Comparison of ENCODE assay signal across 8 mouse cellular contexts in the genomic region with DNA sequence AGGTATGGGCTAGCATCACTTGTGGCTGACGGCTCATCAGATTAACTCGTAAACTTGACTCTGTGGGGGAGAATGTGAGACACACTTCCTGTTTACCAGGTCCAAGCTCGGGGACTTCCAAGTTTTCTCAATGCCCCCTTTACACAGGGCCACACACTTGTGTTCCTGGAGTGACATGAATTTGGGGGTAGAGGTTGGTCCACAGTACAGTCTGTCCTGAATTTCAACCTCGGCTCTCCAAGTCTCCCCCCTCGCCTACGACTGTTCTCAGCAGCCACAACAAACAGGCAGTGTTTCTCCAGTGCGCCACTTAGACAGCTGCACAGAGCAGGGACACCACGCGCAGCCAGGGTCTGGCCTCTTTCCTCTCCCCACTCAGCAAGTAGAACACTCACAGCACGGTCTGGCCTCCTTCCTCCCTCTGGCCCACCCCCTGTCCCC. TPM values are rescaled to one million over a fixed set of nuclear protein-coding genes. Genes with fewer than 3 reads are reported as not detected.
DNase-seq lines count a peak whose midpoint lies in the region; ATAC-seq and TF ChIP-seq lines count a peak whose summit lies in the region.

No protein-coding gene starts in this region.

- 49% methylated on average over 10 of the region's 10 CpGs for WGBS in intestine, embryonic 15.5 days
- 52% methylated on average over 10 of the region's 10 CpGs for WGBS in intestine, postnatal 0 days
- WGBS in embryonic facial prominence, embryonic 15.5 days, result 44% methylated on average over 10 of the region's 10 CpGs
- 50% methylated on average over 10 of the region's 10 CpGs for WGBS in stomach, embryonic 14.5 days

- peaks cover 15% of the 10 kb centered on the region; the same call in 1 of the 2 replicates for H3K4me1 ChIP-seq in intestine, embryonic 15.5 days (replicated peaks)
- H3K4me1 ChIP-seq in intestine, postnatal 0 days (replicated peaks; ENCODE audit: control insufficient read depth, insufficient read depth, low read length), result peaks cover 9% of the 10 kb centered on the region; the same call in 1 of the 2 replicates
- H3K4me1 ChIP-seq in embryonic facial prominence, embryonic 15.5 days, result peaks cover 13% of the 10 kb centered on the region; the same call in 1 of the 2 replicates
- H3K4me1 ChIP-seq in stomach, embryonic 14.5 days (ENCODE audit: control insufficient read depth, insufficient read depth, low read length), result no peaks in the 10 kb centered on the region

- peak; percentile 48; the same call in 1 of the 2 replicates for ATAC-seq in intestine, embryonic 15.5 days
- ATAC-seq in intestine, postnatal 0 days, result no peak
- peak; percentile 34; the same call in 1 of the 2 replicates for ATAC-seq in embryonic facial prominence, embryonic 15.5 days (ENCODE audit: insufficient number of reproducible peaks, low FRiP score, low TSS enrichment, low read depth)
- ATAC-seq in stomach, embryonic 14.5 days (ENCODE audit: insufficient number of reproducible peaks, insufficient read depth, low FRiP score, low read depth), result 0 out of 2 replicates have a peak, but pooled peaks have one; percentile 33

- no peaks in the 10 kb centered on the region for H3K9me3 ChIP-seq in intestine, embryonic 15.5 days
- no peaks in the 10 kb centered on the region for H3K9me3 ChIP-seq in intestine, postnatal 0 days (ENCODE audit: control insufficient read depth)
- H3K9me3 ChIP-seq in embryonic facial prominence, embryonic 15.5 days (replicated peaks), result no peaks in the 10 kb centered on the region
- no peaks in the 10 kb centered on the region for H3K9me3 ChIP-seq in stomach, embryonic 14.5 days (ENCODE audit: control insufficient read depth, low read depth, low read length)

- DNase-seq in CD4-positive helper T cell, adult 2 months (ENCODE audit: low read depth, low spot score), result peak; percentile 78
- DNase-seq in layer of hippocampus, adult 2 months (ENCODE audit: low spot score in 2 of 2), result no peak
- DNase-seq in spleen, adult 18-20 months, result no peak
- no peak for DNase-seq in embryo, embryonic 9.5 days (ENCODE audit: extremely low spot score)

- no peak overlapping the region for H3K4me2 ChIP-seq in intestine, embryonic 15.5 days (replicated peaks)
- H3K4me2 ChIP-seq in intestine, postnatal 0 days (replicated peaks; ENCODE audit: low read depth), result no peak overlapping the region; the same call in 1 of the 2 replicates
- H3K4me2 ChIP-seq in embryonic facial prominence, embryonic 15.5 days (replicated peaks), result no peak overlapping the region
- H3K4me2 ChIP-seq in stomach, embryonic 14.5 days (replicated peaks; ENCODE audit: low read depth, low read length), result no peak overlapping the region

- no peak for TF ChIP-seq CTCF in intestine, postnatal 0 days (IDR thresholded peaks at IDR 0.05; ENCODE audit: low read depth)
- TF ChIP-seq CTCF in layer of hippocampus, adult 2 months (conservative IDR thresholded peaks at IDR 0.05), result no peak

- H3K27ac ChIP-seq in intestine, embryonic 15.5 days, result no peak overlapping the region
- H3K27ac ChIP-seq in intestine, postnatal 0 days (ENCODE audit: low read depth, low read length), result no peak overlapping the region
- no peak overlapping the region for H3K27ac ChIP-seq in embryonic facial prominence, embryonic 15.5 days (replicated peaks)
- H3K27ac ChIP-seq in layer of hippocampus, adult 2 months, result peak overlapping the region; percentile 18; the same call in 1 of the 2 replicates
- H3K27ac ChIP-seq in stomach, embryonic 14.5 days (ENCODE audit: low read length), result no peak overlapping the region

- H3K27me3 ChIP-seq in intestine, embryonic 15.5 days (replicated peaks), result no peaks in the 10 kb centered on the region
- H3K27me3 ChIP-seq in intestine, postnatal 0 days (replicated peaks; ENCODE audit: control insufficient read depth, insufficient read depth, low read length), result no peaks in the 10 kb centered on the region
- H3K27me3 ChIP-seq in embryonic facial prominence, embryonic 15.5 days, result no peaks in the 10 kb centered on the region
- H3K27me3 ChIP-seq in stomach, embryonic 14.5 days (ENCODE audit: control insufficient read depth, insufficient read depth, low read length), result no peaks in the 10 kb centered on the region

- H3K36me3 ChIP-seq in intestine, embryonic 15.5 days, result no peaks in the 10 kb centered on the region
- H3K36me3 ChIP-seq in intestine, postnatal 0 days (ENCODE audit: control insufficient read depth, insufficient read depth), result no peaks in the 10 kb centered on the region
- no peaks in the 10 kb centered on the region for H3K36me3 ChIP-seq in embryonic facial prominence, embryonic 15.5 days
- H3K36me3 ChIP-seq in stomach, embryonic 14.5 days (ENCODE audit: control insufficient read depth, insufficient read depth, low read length), result no peaks in the 10 kb centered on the region

- no peak overlapping the region for H3K9ac ChIP-seq in intestine, embryonic 15.5 days
- H3K9ac ChIP-seq in intestine, postnatal 0 days (ENCODE audit: low read depth, low read length), result no peak overlapping the region; the same call in 1 of the 2 replicates
- H3K9ac ChIP-seq in embryonic facial prominence, embryonic 15.5 days, result no peak overlapping the region
- no peak overlapping the region for H3K9ac ChIP-seq in stomach, embryonic 14.5 days (replicated peaks; ENCODE audit: low read depth, low read length)

- no peak overlapping the region for H3K4me3 ChIP-seq in intestine, embryonic 15.5 days (replicated peaks)
- no peak overlapping the region for H3K4me3 ChIP-seq in intestine, postnatal 0 days (ENCODE audit: low read depth, low read length)
- no peak overlapping the region for H3K4me3 ChIP-seq in embryonic facial prominence, embryonic 15.5 days (replicated peaks)
- H3K4me3 ChIP-seq in layer of hippocampus, adult 2 months, result no peak overlapping the region
- H3K4me3 ChIP-seq in stomach, embryonic 14.5 days (ENCODE audit: low read depth, low read length), result no peak overlapping the region

RNA-seq across cellular contexts. Expression of a gene that starts 17.2 kb away (rescaled TPM):
- polyA plus RNA-seq in intestine, embryonic 15.5 days (2015; fragmentation: Nextera tagmentation; extraction: Ambion mirVana), result 0.05 TPM in 1 of 2 replicates, not detected in the other
- 1.0 and 1.1 TPM in 2 replicates for polyA plus RNA-seq in intestine, postnatal 0 days (2015; fragmentation: Nextera tagmentation; extraction: Ambion mirVana)
- 0.15 and 0.21 TPM in 2 replicates for polyA plus RNA-seq in embryonic facial prominence, embryonic 15.5 days (2015; fragmentation: Nextera tagmentation; extraction: Ambion mirVana)
- total RNA-seq in layer of hippocampus, adult 2 months (2021), result under 1 TPM; 0.38 to 0.42 TPM
- polyA plus RNA-seq in stomach, embryonic 14.5 days (2014; fragmentation: Nextera tagmentation; extraction: Ambion mirVana), result 0.20 TPM in 1 of 2 replicates, not detected in the other

RNA-seq across cellular contexts. Expression of a gene that starts 42.7 kb away (rescaled TPM):
- polyA plus RNA-seq in intestine, embryonic 15.5 days (2015; fragmentation: Nextera tagmentation; extraction: Ambion mirVana), result 12.6 and 13.1 TPM in 2 replicates
- polyA plus RNA-seq in intestine, postnatal 0 days (2015; fragmentation: Nextera tagmentation; extraction: Ambion mirVana), result 2.7 and 3.4 TPM in 2 replicates
- polyA plus RNA-seq in embryonic facial prominence, embryonic 15.5 days (2015; fragmentation: Nextera tagmentation; extraction: Ambion mirVana), result 11.2 and 12.2 TPM in 2 replicates
- total RNA-seq in layer of hippocampus, adult 2 months (2021), result 1 to 10 TPM; 1.6 to 1.8 TPM
- 16.5 and 18.1 TPM in 2 replicates for polyA plus RNA-seq in stomach, embryonic 14.5 days (2014; fragmentation: Nextera tagmentation; extraction: Ambion mirVana)
